Mouse (Mus musculus) forebrain, embryonic 15.5 days (tissue): ENCODE results near the gene Vti1a. TPM values are rescaled to one million over a fixed set of nuclear protein-coding genes. Genes with fewer than 3 reads are reported as not detected.
A peak's percentile ranks its signal among the peaks of the same experiment; 100 is the strongest.

ENCODE experiments used
- ATAC-seq: fragments of 200-750 bp; cut with Nextera tagmentation; replicated peaks from 2 replicates; pipeline ENCODE4 v1.8.0; 2017; ENCODE audit warnings: mild to moderate bottlenecking, moderate TSS enrichment, moderate library complexity
- H3K27ac ChIP-seq: fragments of 300-500 bp; sonication (generic); replicated peaks from 2 replicates; pipeline ENCODE4 v1.5.1; 2015; ENCODE audit warnings: mild to moderate bottlenecking, inconsistent platforms
- H3K27me3 ChIP-seq: fragments of 300-500 bp; sonication (generic); 2 replicates; pipeline ENCODE4 v1.6.1; 2015; ENCODE audit warnings: inconsistent platforms
- H3K36me3 ChIP-seq: fragments of 300-500 bp; sonication (generic); 2 replicates; pipeline ENCODE4 v1.6.1; 2015; ENCODE audit warnings: mild to moderate bottlenecking, inconsistent platforms
- H3K4me1 ChIP-seq: fragments of 300-500 bp; sonication (generic); 2 replicates; pipeline ENCODE4 v1.6.1; 2015; ENCODE audit warnings: inconsistent platforms
- H3K4me2 ChIP-seq: fragments of 300-500 bp; sonication (generic); replicated peaks from 2 replicates; pipeline ENCODE4 v1.6.1; 2015; ENCODE audit warnings: mild to moderate bottlenecking, inconsistent platforms
- H3K4me3 ChIP-seq: fragments of 300-500 bp; sonication (generic); 2 replicates; pipeline ENCODE4 v1.5.1; 2015; ENCODE audit warnings: mild to moderate bottlenecking, inconsistent platforms
- H3K9ac ChIP-seq: fragments of 300-500 bp; sonication (generic); replicated peaks from 2 replicates; pipeline ENCODE4 v1.6.1; 2015; ENCODE audit warnings: mild to moderate bottlenecking, inconsistent platforms
- H3K9me3 ChIP-seq: fragments of 300-500 bp; sonication (generic); 2 replicates; pipeline ENCODE4 v1.6.1; 2016; ENCODE audit warnings: inconsistent platforms
- WGBS: fragments of 180-500 bp; shearing (Covaris S2); methylation state at CpG from one replicate; pipeline ENCODE4 v1.1.7; 2015; ENCODE audit warnings: mixed read lengths; 5-methylcytosine and 5-hydroxymethylcytosine counted together
- polyA plus RNA-seq: library from polyadenylated mRNA; unstranded; fragments of >200 nt; fragmentation: Nextera tagmentation; extraction: Ambion mirVana; gene quantifications from 2 replicates; pipeline ENCODE4 v1.2.1, GENCODE M21; 2015

Vti1a gene
- polyA plus RNA-seq, 1 experiment from 2014 or later = 29.7 TPM

GRCm38 (mm10) chr19:55508965-55509364 lies 192.9 kb downstream of the Vti1a start:
- no peak overlapping the region for H3K4me2 ChIP-seq
- no peak overlapping the region for H3K4me3 ChIP-seq
- no peaks in the 10 kb centered on the region for H3K36me3 ChIP-seq
- H3K27me3 ChIP-seq = no peaks in the 10 kb centered on the region
- H3K4me1 ChIP-seq = no peaks in the 10 kb centered on the region
- WGBS = 89% methylated on average over 5 of the region's 5 CpGs
- H3K9ac ChIP-seq = no peak overlapping the region
- H3K27ac ChIP-seq = no peak overlapping the region
- no peaks in the 10 kb centered on the region for H3K9me3 ChIP-seq
- no peak for ATAC-seq

DNA sequence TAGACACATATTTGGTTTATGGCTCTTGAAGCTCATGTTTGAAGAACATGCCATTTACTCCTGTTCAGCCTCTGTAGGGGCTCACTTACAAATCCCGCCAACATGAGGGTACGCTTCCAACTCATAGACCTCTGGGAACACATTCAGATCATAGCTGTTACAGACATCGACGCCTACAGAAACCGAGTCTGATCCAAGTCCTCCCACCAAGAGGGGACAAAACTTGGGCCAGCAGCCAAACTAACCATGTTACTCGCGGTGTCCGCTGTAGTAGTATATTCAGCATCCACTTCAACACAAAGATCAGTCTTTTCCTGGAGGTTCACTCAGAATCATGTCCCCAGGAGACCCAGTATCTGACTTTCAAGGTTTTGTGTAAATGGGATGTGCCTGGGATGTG lies 193.5 kb downstream of the Vti1a start:
- H3K27me3 ChIP-seq = no peaks in the 10 kb centered on the region
- H3K4me2 ChIP-seq = no peak overlapping the region
- H3K27ac ChIP-seq = no peak overlapping the region
- WGBS = 84% methylated on average over 8 of the region's 8 CpGs
- no peaks in the 10 kb centered on the region for H3K36me3 ChIP-seq
- no peak overlapping the region for H3K9ac ChIP-seq
- ATAC-seq = no peak
- H3K4me1 ChIP-seq = no peaks in the 10 kb centered on the region
- no peaks in the 10 kb centered on the region for H3K9me3 ChIP-seq
- no peak overlapping the region for H3K4me3 ChIP-seq

DNA sequence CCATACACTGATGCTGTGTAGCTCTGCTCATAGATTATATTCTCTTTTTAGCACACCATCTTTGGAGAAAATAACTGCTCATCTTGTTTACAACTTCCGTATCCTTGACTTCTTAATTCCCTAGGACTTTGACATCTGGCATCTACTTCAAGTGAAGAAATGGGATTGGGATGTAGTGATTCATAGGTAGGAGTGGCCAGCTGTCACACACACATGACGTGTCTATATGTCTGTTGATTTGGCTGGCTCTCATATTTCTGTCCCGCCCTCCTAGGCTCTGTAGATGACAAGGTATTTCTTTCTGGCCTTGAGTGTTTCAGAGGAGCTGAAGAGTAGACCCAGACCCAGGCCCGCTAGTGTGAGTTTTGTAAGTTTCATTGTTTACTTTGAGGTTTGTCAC lies 197.8 kb downstream of the Vti1a start:
- ATAC-seq = no peak
- H3K27me3 ChIP-seq = no peaks in the 10 kb centered on the region
- 93% methylated on average over 4 of the region's 4 CpGs for WGBS

GRCm38 (mm10) chr19:55520236-55520635 lies 204.1 kb downstream of the Vti1a start:
- 88% methylated on average over 2 of the region's 2 CpGs for WGBS
- no peaks in the 10 kb centered on the region for H3K36me3 ChIP-seq
- no peaks in the 10 kb centered on the region for H3K4me1 ChIP-seq
- no peak for ATAC-seq
- H3K4me3 ChIP-seq = no peak overlapping the region
- no peaks in the 10 kb centered on the region for H3K27me3 ChIP-seq
- no peak overlapping the region for H3K9ac ChIP-seq
- no peak overlapping the region for H3K27ac ChIP-seq
- H3K4me2 ChIP-seq = no peak overlapping the region
- no peaks in the 10 kb centered on the region for H3K9me3 ChIP-seq

More for the DNA sequence above, 197.8 kb downstream of the Vti1a start:
- Histone ChIP-seq H3K4me2 (no peak overlapping the region), H3K27ac (no peak overlapping the region), H3K4me1 (no peaks in the 10 kb centered on the region), H3K36me3 (no peaks in the 10 kb centered on the region), H3K4me3 (no peak overlapping the region), H3K9ac (no peak overlapping the region), H3K9me3 (no peaks in the 10 kb centered on the region)

DNA sequence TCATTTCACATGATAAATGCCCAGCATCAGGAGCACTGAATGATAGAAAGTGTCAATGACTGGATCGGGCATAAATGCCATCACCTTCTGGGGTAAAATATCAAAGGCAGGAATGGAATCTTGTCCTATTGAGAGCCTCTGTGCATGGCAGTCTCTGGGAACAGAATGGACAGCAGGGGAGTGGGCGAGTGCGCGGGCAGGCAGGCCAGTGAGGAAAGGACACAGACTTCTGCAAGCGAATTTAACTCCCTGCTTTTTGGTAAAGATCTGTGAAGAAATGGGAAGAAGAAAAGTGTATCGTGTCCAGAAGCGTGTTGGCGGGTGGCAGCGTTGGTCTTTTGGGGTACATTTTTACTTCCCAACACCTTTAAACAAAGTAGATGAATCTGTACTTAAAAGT lies 207.2 kb downstream of the Vti1a start:
- Histone ChIP-seq H3K27me3 (no peaks in the 10 kb centered on the region), H3K4me3 (no peak overlapping the region), H3K27ac (no peak overlapping the region), H3K4me1 (no peaks in the 10 kb centered on the region), H3K4me2 (no peak overlapping the region), H3K9me3 (no peaks in the 10 kb centered on the region), H3K36me3 (no peaks in the 10 kb centered on the region), H3K9ac (no peak overlapping the region)
- no peak for ATAC-seq
- 90% methylated on average over 9 of the region's 9 CpGs for WGBS

DNA sequence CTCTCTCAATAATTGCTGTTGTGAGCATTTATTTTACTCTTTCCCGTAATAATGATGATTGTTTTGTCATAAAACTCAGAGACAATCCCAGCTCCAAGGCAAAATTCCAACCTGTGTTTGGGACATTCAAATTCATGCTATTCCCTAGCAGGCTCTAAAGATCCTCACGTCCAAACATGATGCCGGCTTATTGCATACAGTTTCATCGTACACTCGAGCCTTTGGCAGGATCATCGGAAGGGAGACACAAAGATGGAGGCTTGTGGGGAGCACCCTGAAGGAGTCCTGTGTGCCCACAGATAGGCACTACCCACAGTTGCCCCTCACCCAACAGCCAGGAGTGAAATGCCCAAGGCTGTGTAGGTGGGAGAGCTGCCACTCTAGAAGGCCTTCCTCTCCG lies 208.3 kb downstream of the Vti1a start:
- H3K4me3 ChIP-seq = no peak overlapping the region
- H3K36me3 ChIP-seq = no peaks in the 10 kb centered on the region
- H3K4me2 ChIP-seq = no peak overlapping the region
- no peaks in the 10 kb centered on the region for H3K9me3 ChIP-seq
- H3K4me1 ChIP-seq = no peaks in the 10 kb centered on the region
- WGBS = 93% methylated on average over 7 of the region's 7 CpGs
- no peak overlapping the region for H3K9ac ChIP-seq
- no peak overlapping the region for H3K27ac ChIP-seq
- no peaks in the 10 kb centered on the region for H3K27me3 ChIP-seq
- ATAC-seq = no peak

DNA sequence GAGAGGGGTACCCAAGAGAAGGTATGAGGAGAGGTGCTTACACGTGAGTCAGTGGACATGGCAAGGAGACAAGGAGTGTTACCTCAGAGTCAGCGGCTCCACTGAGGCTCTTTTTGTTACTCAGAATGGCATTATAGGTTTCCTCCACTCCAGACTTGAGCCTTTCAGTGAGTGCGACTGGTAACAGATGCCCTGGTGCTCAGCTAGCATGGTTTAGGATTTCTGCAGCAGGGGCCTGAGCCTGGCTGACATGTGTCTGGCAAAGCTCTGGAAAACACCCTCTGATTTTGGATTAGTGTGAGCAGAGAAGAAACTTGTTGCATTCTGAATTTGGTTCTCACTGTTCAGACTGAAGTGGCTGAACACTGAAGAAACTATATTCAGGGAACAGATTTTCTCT lies 209.0 kb downstream of the Vti1a start:
- ATAC-seq = no peak
- H3K9me3 ChIP-seq = no peaks in the 10 kb centered on the region
- H3K4me3 ChIP-seq = no peak overlapping the region
- no peak overlapping the region for H3K9ac ChIP-seq
- H3K27me3 ChIP-seq = no peaks in the 10 kb centered on the region
- H3K4me1 ChIP-seq = no peaks in the 10 kb centered on the region
- no peaks in the 10 kb centered on the region for H3K36me3 ChIP-seq
- no peak overlapping the region for H3K27ac ChIP-seq
- no peak overlapping the region for H3K4me2 ChIP-seq
- WGBS = 62% methylated on average over 3 of the region's 3 CpGs

- 73% methylated on average over 2 of the region's 2 CpGs for WGBS
- no peak overlapping the region for H3K4me2 ChIP-seq
Observed at GRCm38 (mm10) chr19:55526717-55527235, 210.7 kb downstream of the Vti1a start.

DNA sequence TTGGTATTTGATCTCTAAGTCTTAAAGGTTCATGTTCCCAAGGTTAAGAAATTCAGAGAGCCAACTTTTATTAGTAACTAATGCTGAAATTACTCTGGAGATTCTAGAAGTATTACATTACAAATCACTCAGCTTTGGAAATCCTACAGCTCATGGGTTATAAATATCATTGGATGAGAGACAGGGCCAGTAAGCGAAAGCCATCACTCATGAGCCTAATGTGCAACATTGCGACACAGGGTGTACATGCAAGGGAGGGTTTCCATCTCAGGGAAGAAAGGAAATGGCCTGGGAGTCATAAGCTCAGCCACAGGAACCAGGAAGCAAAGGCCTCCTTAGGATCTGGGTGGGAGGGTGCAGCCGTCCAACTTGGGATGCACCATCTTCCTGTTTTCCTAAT lies 213.9 kb downstream of the Vti1a start:
- H3K9me3 ChIP-seq = no peaks in the 10 kb centered on the region
- H3K27me3 ChIP-seq = no peaks in the 10 kb centered on the region
- H3K4me2 ChIP-seq = no peak overlapping the region
- H3K36me3 ChIP-seq = no peaks in the 10 kb centered on the region
- WGBS = 98% methylated on average over 3 of the region's 3 CpGs
- H3K4me3 ChIP-seq = no peak overlapping the region
- H3K9ac ChIP-seq = no peak overlapping the region
- no peak for ATAC-seq
- no peak overlapping the region for H3K27ac ChIP-seq
- H3K4me1 ChIP-seq = no peaks in the 10 kb centered on the region

More at GRCm38 (mm10) chr19:55526717-55527235, 210.7 kb downstream of the Vti1a start:
- no peak for ATAC-seq
- H3K4me1 ChIP-seq = no peaks in the 10 kb centered on the region
- no peak overlapping the region for H3K27ac ChIP-seq
- no peaks in the 10 kb centered on the region for H3K36me3 ChIP-seq
- no peak overlapping the region for H3K9ac ChIP-seq
- H3K4me3 ChIP-seq = no peak overlapping the region
- H3K9me3 ChIP-seq = no peaks in the 10 kb centered on the region
- no peaks in the 10 kb centered on the region for H3K27me3 ChIP-seq

GRCm38 (mm10) chr19:55532681-55533080 lies 216.6 kb downstream of the Vti1a start:
- Histone ChIP-seq H3K4me2 (no peak overlapping the region), H3K9me3 (no peaks in the 10 kb centered on the region), H3K4me1 (no peaks in the 10 kb centered on the region), H3K9ac (no peak overlapping the region), H3K36me3 (no peaks in the 10 kb centered on the region), H3K4me3 (no peak overlapping the region), H3K27me3 (0 out of 2 replicates have a peak, but pooled peaks cover 2% of the 10 kb centered on the region), H3K27ac (no peak overlapping the region)
- ATAC-seq = no peak
- 86% methylated on average over 3 of the region's 3 CpGs for WGBS

DNA sequence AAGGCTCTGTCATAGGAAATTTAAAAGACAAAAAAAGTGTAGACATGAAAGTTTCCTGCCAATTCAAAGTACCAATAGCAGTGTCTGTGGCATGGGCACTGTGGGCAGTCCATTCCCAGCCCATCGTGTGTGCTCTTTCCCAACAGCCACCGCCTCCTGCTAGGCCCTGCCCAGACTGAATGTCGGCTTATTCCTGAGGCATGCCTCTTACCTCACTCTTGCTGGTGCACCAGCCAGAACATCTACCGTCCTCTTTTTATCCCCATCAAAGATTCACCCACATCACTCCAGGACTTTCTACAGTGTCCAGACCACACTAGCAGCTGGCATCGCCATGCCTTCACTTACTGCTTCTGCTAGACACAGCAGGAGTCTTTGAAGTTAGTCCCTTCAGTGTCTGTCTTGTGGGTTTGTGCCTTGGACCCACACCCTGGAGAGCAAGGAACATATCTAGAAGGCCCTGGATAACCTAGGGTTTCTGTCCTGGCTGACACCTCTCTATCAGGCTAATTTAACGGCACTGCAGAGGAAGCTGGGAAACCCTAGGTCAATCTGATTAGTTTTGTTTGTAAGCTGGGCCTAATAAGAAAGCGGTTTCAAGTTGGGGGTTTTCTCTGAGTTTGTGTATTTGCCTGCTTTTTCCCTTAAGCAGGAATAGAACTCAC lies 220.3 kb downstream of the Vti1a start:
- H3K36me3 ChIP-seq = no peaks in the 10 kb centered on the region
- H3K4me3 ChIP-seq = no peak overlapping the region
- H3K9me3 ChIP-seq = no peaks in the 10 kb centered on the region
- no peak overlapping the region for H3K4me2 ChIP-seq
- 0 out of 2 replicates have a peak, but pooled peaks cover 7% of the 10 kb centered on the region for H3K27me3 ChIP-seq
- WGBS = 87% methylated on average over 7 of the region's 7 CpGs
- H3K9ac ChIP-seq = no peak overlapping the region
- ATAC-seq = no peak
- H3K27ac ChIP-seq = no peak overlapping the region
- H3K4me1 ChIP-seq = no peaks in the 10 kb centered on the region

DNA sequence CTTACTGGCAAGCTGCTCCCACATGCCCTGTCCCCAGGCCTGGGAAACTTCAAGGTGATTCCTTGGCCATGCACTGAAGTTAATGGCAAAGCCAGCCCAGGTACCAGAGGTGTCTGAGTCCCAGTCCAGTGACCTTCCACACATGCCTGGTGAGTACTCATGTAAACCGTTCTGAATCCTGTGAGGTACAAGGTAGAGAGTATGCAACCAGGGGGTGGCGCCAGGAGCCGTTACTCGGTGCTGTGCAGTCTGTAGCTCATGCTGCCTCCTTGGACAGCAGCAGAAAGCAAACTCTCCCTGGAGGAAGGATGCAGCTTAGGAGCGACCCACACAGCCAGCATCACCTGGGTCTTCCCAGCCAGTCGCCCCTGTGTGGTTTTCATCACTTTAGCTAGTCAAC lies 221.6 kb downstream of the Vti1a start:
- Histone ChIP-seq H3K27me3 (peaks cover 7% of the 10 kb centered on the region; the same call in 1 of the 2 replicates), H3K4me2 (no peak overlapping the region), H3K4me1 (no peaks in the 10 kb centered on the region), H3K9ac (no peak overlapping the region), H3K36me3 (no peaks in the 10 kb centered on the region), H3K27ac (no peak overlapping the region), H3K9me3 (no peaks in the 10 kb centered on the region), H3K4me3 (no peak overlapping the region)
- WGBS = 32% methylated on average over 6 of the region's 6 CpGs
- ATAC-seq = peak; percentile 61; the same call in 1 of the 2 replicates

DNA sequence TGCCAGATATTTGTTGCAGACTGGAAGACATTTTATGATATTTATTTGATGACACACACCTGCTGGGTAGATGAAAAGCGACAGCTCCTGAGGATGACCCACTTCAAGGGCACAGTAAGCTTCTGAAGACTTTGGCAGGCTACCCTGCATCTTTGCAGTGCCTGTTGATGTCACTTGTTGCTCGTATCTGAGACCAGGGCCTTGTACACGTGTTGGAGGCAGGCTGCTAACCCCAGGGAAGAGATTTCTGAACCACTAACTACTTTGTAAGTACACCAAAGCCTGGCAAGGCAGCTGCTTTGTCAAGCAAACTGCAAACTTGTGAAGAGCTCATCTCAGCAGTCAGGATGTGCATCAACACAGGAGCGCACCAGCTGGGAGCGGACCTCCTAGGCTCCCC lies 225.5 kb downstream of the Vti1a start:
- no peak overlapping the region for H3K27ac ChIP-seq
- no peak overlapping the region for H3K9ac ChIP-seq
- no peaks in the 10 kb centered on the region for H3K36me3 ChIP-seq
- no peaks in the 10 kb centered on the region for H3K9me3 ChIP-seq
- 87% methylated on average over 5 of the region's 5 CpGs for WGBS
- H3K4me2 ChIP-seq = no peak overlapping the region
- peaks cover 7% of the 10 kb centered on the region; the same call in 1 of the 2 replicates for H3K27me3 ChIP-seq
- peaks cover 9% of the 10 kb centered on the region; the same call in 1 of the 2 replicates for H3K4me1 ChIP-seq
- no peak for ATAC-seq
- H3K4me3 ChIP-seq = no peak overlapping the region
